Mouse (Mus musculus) common myeloid progenitor, adult 5-6 weeks (primary cell): ENCODE data around the gene Olfr476. TPM values are rescaled to one million over a fixed set of nuclear protein-coding genes. Genes with fewer than 3 reads are reported as not detected.
"Not testable (repeated sequence)": the region's sequence is repeated elsewhere in the genome, so short reads cannot be mapped to it uniquely, and the experiment has no call there.

ENCODE experiments used
- ATAC-seq: replicated peaks from 2 replicates; pipeline ENCODE4 v1.8.0; 2016; ENCODE audit warnings: low read depth, mild to moderate bottlenecking, moderate TSS enrichment, inconsistent platforms; ENCODE audit not compliant: poor library complexity, severe bottlenecking
- total RNA-seq: library from RNA; stranded (forward); fragments of 200-1000, 187-1606 nt; gene quantifications from 2 replicates; pipeline ENCODE4 v1.2.3, GENCODE M21; 2017

Olfr476 gene
- not detected in 2 replicates for total RNA-seq

GRCm38 (mm10) chr7:107964503-107964902 lies at the start of gene Olfr476:
TSS of gene Olfr476 (plus strand) at chr7:107964803.
- no peak for ATAC-seq

- ATAC-seq: no peak
Measured at GRCm38 (mm10) chr7:107930146-107930545, 34.5 kb upstream of the Olfr476 start, which contains the start of gene Olfr473. TSS of gene Olfr473 (plus strand) at chr7:107930446.

- 0 out of 2 replicates have a peak, but pooled peaks have one; percentile 36 for ATAC-seq
Measured at GRCm38 (mm10) chr7:107952539-107952938, 12.1 kb upstream of the Olfr476 start.

- ATAC-seq: no peak
Measured at GRCm38 (mm10) chr7:107954343-107954742, 10.3 kb upstream of the Olfr476 start, which contains the start of gene Olfr474. TSS of gene Olfr474 (plus strand) at chr7:107954643.

- ATAC-seq: no peak
Measured at GRCm38 (mm10) chr7:107986393-107986792, 21.8 kb downstream of the Olfr476 start, which contains the start of gene Olfr477. TSS of gene Olfr477 (plus strand) at chr7:107986693.

- ATAC-seq: not testable (repeated sequence)
Measured at GRCm38 (mm10) chr7:108014256-108014655, 49.7 kb downstream of the Olfr476 start.

Other genes with a start within 250 kb of the Olfr476 start
- not detected in 2 replicates for gene Cyb5r2, start 206.8 kb upstream of the Olfr476 start, total RNA-seq
- not detected in 2 replicates for gene Ovch2, start 163.6 kb upstream of the Olfr476 start, total RNA-seq
- not detected in 2 replicates for gene Olfr467, start 152.5 kb upstream of the Olfr476 start, total RNA-seq
- not detected in 2 replicates for gene Olfr469, start 139.3 kb upstream of the Olfr476 start, total RNA-seq
- not detected in 2 replicates for gene Olfr470, start 117.3 kb upstream of the Olfr476 start, total RNA-seq
- gene Olfr472, start 66.9 kb upstream of the Olfr476 start, total RNA-seq: not detected in 2 replicates
- gene Olfr473, start 34.4 kb upstream of the Olfr476 start, total RNA-seq: not detected in 2 replicates
- not detected in 2 replicates for gene Olfr474, start 10.2 kb upstream of the Olfr476 start, total RNA-seq
- not detected in 2 replicates for gene Olfr477, start 21.9 kb downstream of the Olfr476 start, total RNA-seq
- gene Olfr478, start 69.2 kb downstream of the Olfr476 start, total RNA-seq: not detected in 2 replicates
- not detected in 2 replicates for gene Olfr479, start 85.9 kb downstream of the Olfr476 start, total RNA-seq
- gene Olfr480, start 102.5 kb downstream of the Olfr476 start, total RNA-seq: not detected in 2 replicates
- gene Olfr481, start 115.1 kb downstream of the Olfr476 start, total RNA-seq: not detected in 2 replicates
- gene Olfr482, start 132.8 kb downstream of the Olfr476 start, total RNA-seq: 0.09 and 0.15 TPM in 2 replicates
- gene Olfr483, start 136.0 kb downstream of the Olfr476 start, total RNA-seq: not detected in 2 replicates
- not detected in 2 replicates for gene Olfr484, start 162.6 kb downstream of the Olfr476 start, total RNA-seq
- not detected in 2 replicates for gene Olfr485, start 195.1 kb downstream of the Olfr476 start, total RNA-seq
- not detected in 2 replicates for gene Olfr486, start 207.9 kb downstream of the Olfr476 start, total RNA-seq
- gene Olfr487, start 249.8 kb downstream of the Olfr476 start, total RNA-seq: not detected in 2 replicates